Mouse (Mus musculus) MEL (cell line): Measurements from ENCODE around the gene Creb5.

Experiments
- CHD2 ChIP-seq: IDR thresholded peaks from 2 replicates; pipeline ENCODE4 v1.6.1; 2011; ENCODE audit warnings: low read length, improper control_type of control experiment
- CTCF ChIP-seq, 3 experiments: IDR thresholded peaks in 2 of 3; conservative IDR thresholded peaks in 1 of 3; 2 replicates each; pipeline ENCODE4 v1.5.1; 2011 to 2012; ENCODE audit warnings: low read length in 3 of 3, low read depth in 2 of 3, mild to moderate bottlenecking in 2 of 3, improper control_type of control experiment in 1 of 3, inconsistent platforms in 1 of 3, mixed read lengths in 1 of 3, moderate library complexity in 1 of 3; ENCODE audit not compliant: control insufficient read depth in 1 of 3, insufficient read depth in 1 of 3, poor library complexity in 1 of 3, severe bottlenecking in 1 of 3
- EP300 ChIP-seq, 2 experiments: IDR thresholded peaks; 2 replicates each; pipeline ENCODE4 v1.6.1; 2011; ENCODE audit warnings: improper control_type of control experiment in 2 of 2, low read length in 2 of 2, low read depth in 1 of 2, mild to moderate bottlenecking in 1 of 2
- GATA1 ChIP-seq: IDR thresholded peaks from 2 replicates; pipeline ENCODE4 v1.6.1; 2011; ENCODE audit warnings: low read depth, low read length, improper control_type of control experiment
- MAZ ChIP-seq: IDR thresholded peaks from 2 replicates; pipeline ENCODE4 v1.6.1; 2012; ENCODE audit warnings: low read depth, mild to moderate bottlenecking, inconsistent platforms, low read length, improper control_type of control experiment
- POLR2A ChIP-seq, 2 experiments: IDR thresholded peaks; 2 replicates each; pipeline ENCODE4 v1.6.1; 2011 to 2012; ENCODE audit warnings: low read length in 2 of 2, mild to moderate bottlenecking in 2 of 2, control low read depth in 1 of 2, improper control_type of control experiment in 1 of 2, low read depth in 1 of 2, moderate library complexity in 1 of 2; ENCODE audit not compliant: control insufficient read depth in 1 of 2, insufficient read depth in 1 of 2, poor library complexity in 1 of 2
- TCF12 ChIP-seq: IDR thresholded peaks from 2 replicates; pipeline ENCODE4 v1.6.1; 2014; ENCODE audit warnings: low read depth, mild to moderate bottlenecking, inconsistent platforms, low read length, improper control_type of control experiment, moderate library complexity
- USF1 ChIP-seq: IDR thresholded peaks from 2 replicates; pipeline ENCODE4 v1.6.1; 2014; ENCODE audit warnings: low read depth, mild to moderate bottlenecking, inconsistent platforms, low read length, improper control_type of control experiment, moderate library complexity
- ZC3H11A ChIP-seq: IDR thresholded peaks from 2 replicates; pipeline ENCODE4 v1.6.1; 2012; ENCODE audit warnings: low read depth, mild to moderate bottlenecking, inconsistent platforms, low read length, improper control_type of control experiment

DNA sequence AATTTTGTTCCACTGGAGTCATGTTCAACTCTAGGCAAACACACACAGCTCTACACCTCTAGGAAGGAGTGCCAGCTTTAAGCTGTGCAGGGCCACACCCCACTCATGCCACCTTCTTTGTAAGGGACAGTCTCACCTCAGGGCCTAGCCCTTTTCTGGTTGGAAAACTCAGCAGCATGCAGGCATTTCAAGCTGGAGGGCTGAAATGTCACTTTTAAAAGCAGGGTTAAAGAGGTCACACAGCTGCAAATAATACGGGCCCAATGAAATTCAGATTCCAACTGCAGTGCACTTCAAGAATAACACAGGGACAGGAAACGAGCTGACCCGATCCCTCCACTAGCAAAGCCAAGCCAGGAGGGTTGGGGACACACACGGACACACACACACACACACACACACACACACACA, 76.9 kb downstream of the Creb5 start:
- TF ChIP-seq EP300 (IDR thresholded peaks at IDR 0.05; ENCODE audit: low read depth in 1 of 2, low read length in 2 of 2) (no peak), POLR2A (IDR thresholded peaks at IDR 0.05; ENCODE audit: control insufficient read depth in 1 of 2, insufficient read depth in 1 of 2, low read depth in 1 of 2, low read length in 2 of 2, poor library complexity in 1 of 2) (no peak), CTCF (IDR thresholded peaks at IDR 0.05 in 2 of 3, conservative IDR thresholded peaks at IDR 0.05 in 1 of 3; ENCODE audit: control insufficient read depth in 1 of 3, insufficient read depth in 1 of 3, low read depth in 2 of 3, low read length in 3 of 3, poor library complexity in 1 of 3, severe bottlenecking in 1 of 3) (no peak), CHD2 (no peak), TCF12 (no peak), GATA1 (no peak), USF1 (no peak), ZC3H11A (no peak), MAZ (no peak)
